Mouse (Mus musculus) myocyte (in vitro differentiated cells): ENCODE data around the gene Dab1.

Experiments
- CEBPB ChIP-seq: IDR thresholded peaks from 2 replicates; pipeline ENCODE4 v1.6.1; 2011; ENCODE audit warnings: mild to moderate bottlenecking, moderate library complexity; ENCODE audit not compliant: poor library complexity, insufficient read depth, severe bottlenecking
- E2F4 ChIP-seq: IDR thresholded peaks from one replicate; pipeline ENCODE4 v1.6.1; 2011; ENCODE audit warnings: mild to moderate bottlenecking, control low read depth, moderate library complexity; ENCODE audit not compliant: insufficient read depth
- MAX ChIP-seq: IDR thresholded peaks from one replicate; pipeline ENCODE4 v1.6.1; 2011; ENCODE audit warnings: low read depth, mild to moderate bottlenecking, control low read depth
- MYOD1 ChIP-seq, 3 experiments: IDR thresholded peaks; one replicate each; pipeline ENCODE4 v1.6.1; 2011; ENCODE audit warnings: control low read depth in 2 of 3, low read depth in 2 of 3, mild to moderate bottlenecking in 2 of 3, moderate library complexity in 1 of 3; ENCODE audit not compliant: insufficient read length in 2 of 3, control insufficient read depth in 1 of 3
- MYOG ChIP-seq, 3 experiments: IDR thresholded peaks; one replicate each; pipeline ENCODE4 v1.6.1; 2011; ENCODE audit warnings: control low read depth in 2 of 3, low read depth in 2 of 3, mild to moderate bottlenecking in 2 of 3; ENCODE audit not compliant: insufficient read length in 2 of 3, control insufficient read depth in 1 of 3, insufficient read depth in 1 of 3
- POLR2A ChIP-seq: IDR thresholded peaks from one replicate; pipeline ENCODE4 v1.6.1; 2011; ENCODE audit warnings: low read depth, mild to moderate bottlenecking, control low read depth, moderate library complexity; ENCODE audit not compliant: insufficient read length
- POLR2AphosphoS2 ChIP-seq: IDR thresholded peaks from one replicate; pipeline ENCODE4 v1.6.1; 2011; ENCODE audit warnings: low read depth, control low read depth; ENCODE audit not compliant: insufficient read length
- REST ChIP-seq: IDR thresholded peaks from one replicate; pipeline ENCODE4 v1.6.1; 2011; ENCODE audit warnings: mild to moderate bottlenecking, control low read depth, moderate library complexity; ENCODE audit not compliant: insufficient read depth, insufficient read length
- SRF ChIP-seq: IDR thresholded peaks from one replicate; pipeline ENCODE4 v1.6.1; 2011; ENCODE audit warnings: low read depth; ENCODE audit not compliant: control insufficient read depth, insufficient read length
- TCF12 ChIP-seq: IDR thresholded peaks from one replicate; pipeline ENCODE4 v1.6.1; 2011; ENCODE audit warnings: mild to moderate bottlenecking, control low read depth; ENCODE audit not compliant: poor library complexity, insufficient read depth, severe bottlenecking
- TCF3 ChIP-seq: IDR thresholded peaks from one replicate; pipeline ENCODE4 v1.6.1; 2011; ENCODE audit warnings: low read depth, control low read depth; ENCODE audit not compliant: insufficient read length
- USF1 ChIP-seq: IDR thresholded peaks from one replicate; pipeline ENCODE4 v1.6.1; 2011; ENCODE audit warnings: low read depth, mild to moderate bottlenecking, control low read depth, moderate library complexity

DNA sequence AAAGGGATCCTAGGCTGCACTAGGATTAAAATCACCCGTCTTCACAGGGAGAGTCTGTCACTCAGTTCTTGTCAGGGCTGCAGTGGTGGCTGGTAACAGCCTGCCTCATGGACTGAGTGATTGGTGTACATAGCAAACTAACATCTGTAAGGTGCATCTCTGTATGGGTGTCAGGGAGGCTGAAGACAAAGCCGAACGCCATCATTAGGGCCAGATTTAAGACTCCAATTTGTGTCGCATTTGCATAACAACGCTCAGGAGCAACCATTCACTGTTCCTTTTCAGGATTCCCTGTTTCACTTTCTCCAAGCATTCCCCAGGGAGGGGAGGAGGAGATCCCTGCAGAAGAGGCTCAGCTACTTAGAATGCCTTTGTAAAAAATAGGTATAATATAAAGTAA lies 219.2 kb downstream of the Dab1 start:
- no peak for TF ChIP-seq POLR2A
- TF ChIP-seq USF1, result no peak
- no peak for TF ChIP-seq POLR2AphosphoS2
- no peak for TF ChIP-seq CEBPB
- TF ChIP-seq TCF12, result no peak
- TF ChIP-seq E2F4, result no peak
- no peak for TF ChIP-seq MYOD1 (IDR thresholded peaks at IDR 0.05; ENCODE audit: control insufficient read depth in 1 of 3, insufficient read length in 2 of 3, low read depth in 2 of 3)
- TF ChIP-seq MYOG (IDR thresholded peaks at IDR 0.05; ENCODE audit: control insufficient read depth in 1 of 3, insufficient read depth in 1 of 3, insufficient read length in 2 of 3, low read depth in 2 of 3), result no peak
- TF ChIP-seq SRF, result no peak
- TF ChIP-seq TCF3, result no peak
- no peak for TF ChIP-seq MAX
- TF ChIP-seq REST, result no peak
